Mouse (Mus musculus): ENCODE data around the gene Ebf1.

Ebf1 gene

GRCm38 (mm10) chr11:44833351-44833996 lies 216.4 kb downstream of the Ebf1 start:
- DNase-seq (ENCODE audit: low spot score): no peak

GRCm38 (mm10) chr11:44835166-44835565 lies 218.0 kb downstream of the Ebf1 start:
- DNase-seq (ENCODE audit: low spot score): no peak

- no peak for DNase-seq (ENCODE audit: low spot score)
Measured at GRCm38 (mm10) chr11:44837592-44837991, 220.5 kb downstream of the Ebf1 start.

- DNase-seq (ENCODE audit: low spot score): no peak
Measured at GRCm38 (mm10) chr11:44841127-44842056, 224.3 kb downstream of the Ebf1 start.

- no peak for DNase-seq (ENCODE audit: low spot score)
Measured at GRCm38 (mm10) chr11:44851874-44852273, 234.8 kb downstream of the Ebf1 start.

GRCm38 (mm10) chr11:44852921-44853320 lies 235.8 kb downstream of the Ebf1 start:
- DNase-seq (ENCODE audit: low spot score): no peak

- no peak for DNase-seq (ENCODE audit: low spot score)
Measured at GRCm38 (mm10) chr11:44854496-44854895, 237.4 kb downstream of the Ebf1 start.

GRCm38 (mm10) chr11:44861108-44861507 lies 244.0 kb downstream of the Ebf1 start:
- no peak for DNase-seq (ENCODE audit: low spot score)

- no peak for DNase-seq (ENCODE audit: low spot score)
Measured at GRCm38 (mm10) chr11:44863910-44864309, 246.8 kb downstream of the Ebf1 start.

- DNase-seq (ENCODE audit: low spot score): no peak
Measured at GRCm38 (mm10) chr11:44866476-44867149, 249.5 kb downstream of the Ebf1 start.

- no peak for DNase-seq (ENCODE audit: low spot score)
Measured at GRCm38 (mm10) chr11:44867433-44867832, 250.3 kb downstream of the Ebf1 start.

- no peak for DNase-seq (ENCODE audit: low spot score)
Measured at GRCm38 (mm10) chr11:44873876-44874275, 256.8 kb downstream of the Ebf1 start.

GRCm38 (mm10) chr11:44875171-44875570 lies 258.1 kb downstream of the Ebf1 start:
- DNase-seq (ENCODE audit: low spot score): no peak

GRCm38 (mm10) chr11:44881056-44881683 lies 264.1 kb downstream of the Ebf1 start:
- DNase-seq (ENCODE audit: low spot score): no peak

- no peak for DNase-seq (ENCODE audit: low spot score)
Measured at GRCm38 (mm10) chr11:44882476-44882970, 265.4 kb downstream of the Ebf1 start.

GRCm38 (mm10) chr11:44884337-44884736 lies 267.2 kb downstream of the Ebf1 start:
- DNase-seq (ENCODE audit: low spot score): no peak

GRCm38 (mm10) chr11:44886897-44887296 lies 269.8 kb downstream of the Ebf1 start:
- no peak for DNase-seq (ENCODE audit: low spot score)

GRCm38 (mm10) chr11:44887691-44888090 lies 270.6 kb downstream of the Ebf1 start:
- no peak for DNase-seq (ENCODE audit: low spot score)

GRCm38 (mm10) chr11:44888390-44888789 lies 271.3 kb downstream of the Ebf1 start:
- DNase-seq (ENCODE audit: low spot score): no peak

GRCm38 (mm10) chr11:44892814-44893521 lies 275.9 kb downstream of the Ebf1 start:
- DNase-seq (ENCODE audit: low spot score): no peak

GRCm38 (mm10) chr11:44893986-44894385 lies 276.9 kb downstream of the Ebf1 start:
- DNase-seq (ENCODE audit: low spot score): no peak
